Mouse (Mus musculus) heart, adult 2 months (tissue): Measurements from ENCODE around the gene Mrpl23.

ENCODE experiments used
- CTCF ChIP-seq: fragments of 200-600 bp; IDR thresholded peaks from 2 replicates; pipeline ENCODE4 v1.8.1; 2022; ENCODE audit warnings: antibody characterized with exemption, mild to moderate bottlenecking, moderate library complexity
- EP300 ChIP-seq: fragments of 200-500 bp; IDR thresholded peaks from 2 replicates; pipeline ENCODE4 v1.6.1; 2011; ENCODE audit warnings: low read depth, low read length, control low read depth; ENCODE audit not compliant: insufficient read depth
- POLR2A ChIP-seq: fragments of 200-500 bp; IDR thresholded peaks from 2 replicates; pipeline ENCODE4 v1.6.1; 2011; ENCODE audit warnings: mild to moderate bottlenecking, low read depth, low read length, control low read depth; ENCODE audit not compliant: insufficient read depth

DNA sequence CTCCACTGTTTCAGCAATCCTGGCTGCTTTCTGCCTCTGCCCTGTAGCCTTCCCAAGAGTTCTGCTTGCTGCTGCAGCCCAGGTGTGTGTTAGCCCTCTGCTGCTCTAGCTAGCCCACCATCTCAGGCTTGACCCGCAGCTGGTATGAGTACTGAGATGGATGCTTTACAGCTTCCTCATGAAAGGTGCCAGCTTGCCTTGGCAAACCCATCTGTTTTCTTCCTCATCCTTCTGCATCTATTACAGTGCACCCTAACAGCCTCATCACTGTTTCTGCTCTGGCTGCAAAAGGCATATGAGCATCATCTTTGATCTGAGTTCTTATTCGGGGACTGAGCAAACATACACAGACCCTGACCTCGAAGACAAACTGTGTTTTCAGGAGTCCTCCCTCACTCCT lies 53.4 kb downstream of the Mrpl23 start:
- TF ChIP-seq POLR2A (no peak), EP300 (no peak), CTCF (no peak)
